Mouse (Mus musculus): Measurements from ENCODE around the gene Gucd1. TPM values are rescaled to one million over a fixed set of nuclear protein-coding genes. Genes with fewer than 3 reads are reported as not detected.
A peak's percentile ranks its signal among the peaks of the same experiment; 100 is the strongest.
"Not testable (repeated sequence)": the region's sequence is repeated elsewhere in the genome, so short reads cannot be mapped to it uniquely, and the experiment has no call there.

Gucd1 gene
- total RNA-seq, 2 experiments from 2014 or later, result 13.9 to 14.8 TPM

DNA sequence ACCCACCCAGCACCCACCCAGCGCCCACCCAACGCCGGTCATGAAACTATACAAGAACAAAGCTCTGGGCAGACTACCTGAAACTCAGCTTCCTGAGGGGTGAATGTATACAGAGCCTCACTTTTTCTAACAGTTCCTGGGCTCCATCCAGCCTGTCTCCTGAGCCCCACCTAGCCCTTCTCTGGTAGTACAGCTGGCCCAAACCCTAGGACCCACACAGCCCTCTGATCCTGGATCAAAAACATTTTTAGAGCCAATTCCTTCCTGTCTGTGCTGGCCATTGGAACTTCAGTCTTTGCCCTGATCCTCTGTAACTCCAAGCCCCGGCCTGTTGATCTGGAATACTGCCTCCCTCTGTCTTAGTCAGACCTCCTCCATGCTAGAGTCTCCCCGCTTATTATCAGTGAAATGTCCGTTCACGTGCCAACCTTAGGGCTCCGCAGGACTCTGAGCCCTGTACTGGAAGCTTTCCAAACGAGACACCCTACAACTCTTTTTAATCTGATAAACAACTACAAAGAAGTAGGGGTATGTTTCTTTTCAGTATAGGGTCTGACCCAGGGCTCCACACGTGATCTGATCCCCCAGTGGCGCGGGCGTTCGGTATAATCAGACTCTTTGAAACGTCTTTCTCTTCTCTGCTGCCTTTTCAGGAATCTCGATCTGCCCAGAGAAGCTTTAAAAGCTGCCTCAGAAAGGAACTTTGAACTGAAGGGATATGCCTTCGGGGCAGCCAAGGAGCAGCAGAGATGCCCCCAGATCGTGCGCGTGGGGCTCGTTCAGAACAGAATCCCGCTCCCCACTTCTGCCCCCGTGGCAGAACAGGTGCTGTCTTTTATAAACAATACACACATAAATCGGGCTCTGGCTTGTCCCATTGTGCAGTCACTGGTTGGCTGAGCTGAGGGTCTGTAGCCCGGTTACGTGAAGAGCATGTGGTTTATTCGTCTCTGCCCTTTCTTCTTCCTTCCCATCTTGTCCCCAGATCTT, 105.4 kb downstream of the Gucd1 start:
- no peak for ATAC-seq (replicated peaks; ENCODE audit: low FRiP score, low TSS enrichment, poor library complexity, severe bottlenecking)

DNA sequence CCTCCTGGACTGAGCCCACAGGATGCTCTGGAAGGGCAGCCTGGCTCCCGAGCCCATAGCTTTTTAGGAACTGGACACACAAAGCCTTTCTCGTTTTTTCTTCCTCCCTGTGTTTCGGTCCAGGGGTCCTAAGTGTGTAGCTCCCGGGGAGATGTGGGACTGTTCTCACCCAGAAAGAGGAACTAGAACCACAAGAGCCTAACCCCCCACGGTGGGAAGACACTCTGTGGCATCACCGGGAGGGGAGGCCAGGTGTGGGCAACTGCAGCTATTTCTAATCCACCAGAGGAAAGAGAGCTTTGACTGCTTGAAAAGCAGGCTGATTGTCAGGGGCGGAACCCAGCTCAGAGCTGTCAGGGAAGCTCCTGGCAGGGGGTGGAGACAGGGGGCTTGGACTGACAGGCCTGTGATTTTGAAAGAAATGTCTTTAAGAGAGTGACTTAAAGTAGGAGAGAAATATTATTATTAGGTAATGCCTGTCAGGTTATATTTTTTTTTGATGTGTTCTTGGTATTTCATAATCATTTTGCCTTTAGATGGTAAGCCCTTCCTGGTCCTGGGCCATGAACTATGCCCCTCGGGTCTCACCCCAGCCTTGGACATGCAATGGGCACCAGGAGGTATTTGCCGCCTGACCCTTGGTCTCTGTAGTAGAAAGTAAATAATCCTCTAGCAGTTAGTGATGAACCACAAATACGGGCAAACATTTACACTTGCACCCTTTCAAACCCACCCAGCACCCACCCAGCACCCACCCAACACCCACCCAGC, 106.2 kb downstream of the Gucd1 start:
- not testable (repeated sequence) for ATAC-seq (replicated peaks; ENCODE audit: low FRiP score, low TSS enrichment, poor library complexity, severe bottlenecking)

- no peak for ATAC-seq (replicated peaks; ENCODE audit: low FRiP score, low TSS enrichment, poor library complexity, severe bottlenecking)
These were observed 110.0 kb downstream of the Gucd1 start for GRCm38 (mm10) chr10:75407741-75408140.

DNA sequence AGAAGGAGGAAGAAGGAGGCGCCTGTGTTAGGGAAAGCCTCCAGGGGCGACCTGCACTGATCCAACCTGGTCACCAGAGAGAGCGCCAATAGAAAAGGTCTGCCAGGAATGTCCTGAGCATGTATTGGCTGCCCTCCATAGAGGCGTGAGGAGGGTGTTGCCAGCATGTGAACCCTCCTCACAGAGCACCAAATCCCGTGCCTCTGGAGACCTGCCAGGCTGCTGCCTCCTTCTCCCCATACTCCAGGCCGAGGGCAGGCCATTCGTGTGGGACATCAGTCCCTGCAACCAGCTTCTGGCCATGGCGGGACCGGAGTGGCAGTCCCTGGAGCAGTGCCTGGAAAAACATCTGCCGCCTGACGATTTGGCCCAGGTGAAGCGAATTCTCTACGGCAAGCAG, 111.0 kb downstream of the Gucd1 start:
- ATAC-seq (replicated peaks; ENCODE audit: low FRiP score, low TSS enrichment, poor library complexity, severe bottlenecking), result no peak

- no peak for ATAC-seq (replicated peaks; ENCODE audit: low FRiP score, low TSS enrichment, poor library complexity, severe bottlenecking)
These were observed 111.9 kb downstream of the Gucd1 start for GRCm38 (mm10) chr10:75405916-75406315.

- no peak for ATAC-seq (replicated peaks; ENCODE audit: low FRiP score, low TSS enrichment, poor library complexity, severe bottlenecking)
These were observed 116.8 kb downstream of the Gucd1 start, which contains the start of gene Upb1 for GRCm38 (mm10) chr10:75400958-75401357. Gene Upb1, plus strand, starts transcription at chr10:75401115.

DNA sequence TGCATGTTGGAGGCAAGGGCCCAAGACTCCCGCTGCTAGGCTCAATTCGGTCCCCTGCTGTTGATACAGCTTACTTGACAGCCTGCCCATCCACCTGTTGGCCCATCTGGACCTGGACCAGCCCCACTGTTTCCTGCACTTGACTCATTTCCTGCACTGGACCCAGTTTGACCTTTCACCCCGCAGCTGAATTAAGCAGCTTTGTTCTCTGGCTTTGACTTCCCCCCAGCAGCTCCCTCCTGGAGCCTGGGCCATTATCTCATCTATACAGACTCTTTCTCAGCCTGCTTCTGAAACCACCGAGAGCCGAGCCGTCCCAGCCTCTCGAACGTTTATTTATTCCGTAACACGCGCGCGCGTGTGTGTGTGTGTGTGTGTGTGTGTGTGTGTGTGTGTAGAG, 120.8 kb downstream of the Gucd1 start:
- peak; percentile 96 for ATAC-seq (replicated peaks; ENCODE audit: low FRiP score, low TSS enrichment, poor library complexity, severe bottlenecking)

DNA sequence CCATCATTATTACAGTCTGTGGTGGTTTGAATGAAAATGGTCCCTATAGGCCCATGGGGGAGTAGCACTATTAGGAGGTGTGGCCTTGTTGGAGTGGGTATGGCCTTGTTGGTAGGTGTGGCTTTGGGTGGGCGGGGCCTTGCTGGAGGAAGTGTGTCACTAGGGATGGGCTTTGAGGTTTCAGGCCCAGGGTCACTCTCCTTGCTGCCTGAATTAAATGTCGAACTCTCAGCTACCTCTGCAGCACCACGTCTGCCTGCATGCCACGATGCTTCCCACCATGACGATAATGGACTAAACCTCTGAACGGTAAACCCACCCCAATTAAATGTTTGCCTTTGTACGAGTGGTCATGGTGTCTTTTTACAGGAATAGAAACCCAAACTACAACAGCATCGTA, 123.0 kb downstream of the Gucd1 start:
- ATAC-seq (replicated peaks; ENCODE audit: low FRiP score, low TSS enrichment, poor library complexity, severe bottlenecking), result no peak

DNA sequence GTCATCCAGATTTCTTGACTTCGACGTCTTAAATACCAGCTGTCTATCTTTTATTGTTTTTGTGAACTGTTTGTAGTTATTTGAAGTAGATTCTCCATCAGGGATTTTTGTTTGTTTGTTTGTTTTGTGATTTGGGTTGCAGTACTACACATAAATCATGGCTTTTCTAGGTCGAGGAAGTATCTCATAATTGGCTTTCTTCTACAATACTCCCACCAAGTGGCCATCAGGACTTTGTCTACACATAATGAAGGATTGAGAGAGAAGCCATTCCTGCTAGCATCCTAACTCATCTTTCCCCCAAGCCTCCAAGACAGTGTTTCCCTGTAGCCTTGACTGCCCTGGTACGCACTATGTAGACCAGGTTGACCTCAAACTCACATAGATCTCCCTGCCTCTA, 126.9 kb downstream of the Gucd1 start:
- no peak for ATAC-seq (replicated peaks; ENCODE audit: low FRiP score, low TSS enrichment, poor library complexity, severe bottlenecking)

DNA sequence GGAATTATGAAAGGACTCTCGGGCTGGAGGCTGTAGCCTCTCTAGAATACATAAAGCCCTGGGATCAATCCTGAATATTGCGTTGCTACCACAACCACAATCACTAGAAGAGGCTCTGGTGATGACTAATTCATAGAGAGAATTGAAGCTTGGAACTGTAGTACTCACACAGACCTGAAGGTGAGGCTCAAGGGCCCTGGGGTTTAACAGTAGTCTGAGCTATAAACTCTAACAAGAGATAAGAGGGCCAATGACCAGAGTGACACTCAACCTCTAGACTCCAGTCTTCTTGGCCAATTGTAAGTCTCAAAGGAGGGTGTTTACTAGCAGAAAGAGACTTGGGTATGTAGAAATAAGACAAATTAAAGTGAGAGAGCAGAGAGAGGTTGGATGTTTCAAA, 127.6 kb downstream of the Gucd1 start:
- ATAC-seq (replicated peaks; ENCODE audit: low FRiP score, low TSS enrichment, poor library complexity, severe bottlenecking), result 0 out of 2 replicates have a peak, but pooled peaks have one; percentile 34

GRCm38 (mm10) chr10:75378688-75379087, 139.1 kb downstream of the Gucd1 start:
- no peak for ATAC-seq (replicated peaks; ENCODE audit: low FRiP score, low TSS enrichment, poor library complexity, severe bottlenecking)

GRCm38 (mm10) chr10:75373655-75374351, 144.0 kb downstream of the Gucd1 start:
- ATAC-seq (replicated peaks; ENCODE audit: low FRiP score, low TSS enrichment, poor library complexity, severe bottlenecking), result 0 out of 2 replicates have a peak, but pooled peaks have one; percentile 22

DNA sequence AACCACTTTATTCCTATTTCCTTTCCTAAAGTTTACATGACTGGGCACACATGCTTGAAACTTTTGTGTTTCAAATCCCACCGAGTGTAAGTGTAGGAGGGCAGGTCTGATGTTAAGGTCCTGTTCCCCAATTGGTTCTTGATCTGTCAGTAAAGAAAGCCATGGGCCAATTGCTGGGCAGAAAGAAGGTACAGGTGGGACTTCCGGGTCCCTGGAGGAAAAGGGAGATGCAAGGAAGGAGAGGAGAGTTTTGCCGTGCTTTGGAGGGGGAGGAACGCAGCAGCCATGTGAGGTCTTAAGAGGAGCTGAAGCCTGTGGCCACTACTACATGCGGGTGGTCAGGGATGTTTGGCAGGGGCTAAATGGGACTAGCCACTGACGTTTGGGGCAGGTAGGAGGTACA, 152.5 kb downstream of the Gucd1 start:
- peak; percentile 78 for ATAC-seq (replicated peaks; ENCODE audit: low FRiP score, low TSS enrichment, poor library complexity, severe bottlenecking)

GRCm38 (mm10) chr10:75364796-75365195, 153.0 kb downstream of the Gucd1 start:
- ATAC-seq (replicated peaks; ENCODE audit: low FRiP score, low TSS enrichment, poor library complexity, severe bottlenecking), result no peak

- not testable (repeated sequence) for ATAC-seq (replicated peaks; ENCODE audit: low FRiP score, low TSS enrichment, poor library complexity, severe bottlenecking)
These were observed 153.5 kb downstream of the Gucd1 start for GRCm38 (mm10) chr10:75364214-75364690.

DNA sequence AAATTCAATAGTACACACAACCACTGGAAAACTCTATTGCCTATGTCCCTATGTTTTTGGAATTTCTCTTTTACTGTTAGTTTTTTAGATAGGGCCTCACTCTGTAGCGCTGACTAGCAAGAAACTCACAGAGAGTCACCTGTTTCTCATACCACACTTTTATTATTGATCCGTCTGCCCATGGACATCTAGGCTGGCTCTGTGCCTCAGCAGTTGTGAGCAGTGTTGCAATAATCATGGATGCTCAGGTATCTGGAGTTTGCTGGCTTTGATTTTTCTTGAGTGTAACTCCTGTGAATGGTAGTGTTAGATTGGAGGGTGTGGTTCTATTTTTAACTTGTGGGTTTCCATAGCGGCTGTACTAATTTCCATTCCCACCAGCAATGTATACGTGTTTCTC, 162.4 kb downstream of the Gucd1 start:
- ATAC-seq (replicated peaks; ENCODE audit: low FRiP score, low TSS enrichment, poor library complexity, severe bottlenecking), result no peak

DNA sequence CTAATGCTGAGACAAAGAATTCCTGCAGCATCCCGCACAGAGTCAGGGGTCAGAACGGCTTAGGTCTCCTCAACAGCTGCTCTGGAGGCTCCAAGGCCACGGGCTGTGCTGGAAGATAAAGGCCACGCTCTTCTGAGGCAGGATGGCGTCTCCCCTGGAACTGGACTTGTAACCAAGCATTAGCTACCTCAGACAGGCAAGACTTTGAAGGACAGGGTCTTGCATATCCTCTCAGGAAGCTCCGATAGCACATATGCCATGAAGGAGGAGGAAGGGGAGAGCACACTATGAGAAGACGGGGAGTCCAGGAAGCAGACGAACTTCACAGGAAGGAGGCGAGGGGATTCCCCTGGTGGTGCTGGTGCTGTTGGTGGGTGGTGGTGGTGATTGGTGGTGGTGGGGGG, 163.9 kb downstream of the Gucd1 start:
- not testable (repeated sequence) for ATAC-seq (replicated peaks; ENCODE audit: low FRiP score, low TSS enrichment, poor library complexity, severe bottlenecking)

DNA sequence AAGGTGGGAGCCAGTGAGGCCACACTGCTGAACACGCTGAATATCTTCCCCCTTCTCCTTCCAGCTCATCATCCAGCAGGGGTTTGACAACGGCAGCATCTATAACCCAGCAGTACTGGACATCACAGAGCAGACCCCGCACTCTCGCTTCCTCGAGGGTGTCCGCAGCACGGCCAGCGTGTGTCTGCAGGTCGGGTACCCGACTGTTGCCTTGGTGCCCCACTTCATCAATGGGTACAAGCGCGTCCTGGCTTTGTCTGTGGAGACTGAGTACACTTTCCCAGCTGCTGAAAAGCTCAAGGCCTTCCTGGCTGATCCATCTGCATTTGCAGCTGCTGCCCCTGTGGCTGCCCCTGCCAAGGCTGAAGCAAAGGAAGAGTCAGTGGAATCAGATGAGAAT, 165.2 kb downstream of the Gucd1 start:
- no peak for ATAC-seq (replicated peaks; ENCODE audit: low FRiP score, low TSS enrichment, poor library complexity, severe bottlenecking)

GRCm38 (mm10) chr10:75350564-75350963, 167.2 kb downstream of the Gucd1 start:
- no peak for ATAC-seq (replicated peaks; ENCODE audit: low FRiP score, low TSS enrichment, poor library complexity, severe bottlenecking)

GRCm38 (mm10) chr10:75345265-75345664, 172.5 kb downstream of the Gucd1 start:
- ATAC-seq (replicated peaks; ENCODE audit: low FRiP score, low TSS enrichment, poor library complexity, severe bottlenecking), result no peak
